Mouse (Mus musculus): ENCODE measurements around the gene Ubiad1. TPM values are rescaled to one million over a fixed set of nuclear protein-coding genes. Genes with fewer than 3 reads are reported as not detected.

Ubiad1 gene
- polyA plus RNA-seq, 1 experiment from 2014 or later = 15.9 TPM

- Histone ChIP-seq H3K27me3 (ENCODE audit: control insufficient read depth, insufficient read depth, low read length) (no peaks in the 10 kb centered on the region), H3K9me3 (ENCODE audit: control insufficient read depth, low read length) (no peaks in the 10 kb centered on the region), H3K4me3 (replicated peaks; ENCODE audit: low read depth, low read length) (no peak overlapping the region), H3K9ac (replicated peaks; ENCODE audit: low read length) (no peak overlapping the region), H3K4me2 (ENCODE audit: low read length) (no peak overlapping the region), H3K4me1 (ENCODE audit: control insufficient read depth, insufficient read depth, low read length) (no peaks in the 10 kb centered on the region), H3K27ac (replicated peaks; ENCODE audit: low read depth, low read length) (no peak overlapping the region), H3K36me3 (ENCODE audit: control insufficient read depth, insufficient read depth, low read length) (peaks cover 97% of the 10 kb centered on the region)
- DNase-seq (no peak), ATAC-seq (ENCODE audit: low FRiP score, low TSS enrichment) (no peak)
- 95% methylated on average over 13 of the region's 13 CpGs for WGBS
These were observed 18.1 kb upstream of the Ubiad1 start for GRCm38 (mm10) chr4:148462717-148463116.

- no peak overlapping the region for H3K4me3 ChIP-seq (replicated peaks; ENCODE audit: low read depth, low read length)
- no peak for ATAC-seq (ENCODE audit: low FRiP score, low TSS enrichment)
- no peaks in the 10 kb centered on the region for H3K9me3 ChIP-seq (ENCODE audit: control insufficient read depth, low read length)
- no peaks in the 10 kb centered on the region for H3K4me1 ChIP-seq (ENCODE audit: control insufficient read depth, insufficient read depth, low read length)
- no peaks in the 10 kb centered on the region for H3K27me3 ChIP-seq (ENCODE audit: control insufficient read depth, insufficient read depth, low read length)
- no peak overlapping the region for H3K4me2 ChIP-seq (ENCODE audit: low read length)
- peaks cover 97% of the 10 kb centered on the region for H3K36me3 ChIP-seq (ENCODE audit: control insufficient read depth, insufficient read depth, low read length)
- DNase-seq = no peak
- no peak overlapping the region for H3K27ac ChIP-seq (replicated peaks; ENCODE audit: low read depth, low read length)
- H3K9ac ChIP-seq (replicated peaks; ENCODE audit: low read length) = no peak overlapping the region
- WGBS = 85% methylated on average over 4 of the region's 4 CpGs
These were observed 17.2 kb upstream of the Ubiad1 start for GRCm38 (mm10) chr4:148461772-148462171.

- ATAC-seq (ENCODE audit: low FRiP score, low TSS enrichment) (no peak), DNase-seq (peak; percentile 48)
- no peaks in the 10 kb centered on the region for H3K4me1 ChIP-seq (ENCODE audit: control insufficient read depth, insufficient read depth, low read length)
- no peaks in the 10 kb centered on the region for H3K27me3 ChIP-seq (ENCODE audit: control insufficient read depth, insufficient read depth, low read length)
- H3K27ac ChIP-seq (replicated peaks; ENCODE audit: low read depth, low read length) = 0 out of 2 replicates have a peak overlapping the region, but pooled peaks have one; percentile 37
- H3K9ac ChIP-seq (replicated peaks; ENCODE audit: low read length) = no peak overlapping the region
- H3K9me3 ChIP-seq (ENCODE audit: control insufficient read depth, low read length) = no peaks in the 10 kb centered on the region
- H3K4me3 ChIP-seq (replicated peaks; ENCODE audit: low read depth, low read length) = no peak overlapping the region
- no peak overlapping the region for H3K4me2 ChIP-seq (ENCODE audit: low read length)
- WGBS = 43% methylated on average over 12 of the region's 12 CpGs
- H3K36me3 ChIP-seq (ENCODE audit: control insufficient read depth, insufficient read depth, low read length) = peaks cover 97% of the 10 kb centered on the region
These were observed 16.2 kb upstream of the Ubiad1 start for GRCm38 (mm10) chr4:148460656-148461284.

- no peak for ATAC-seq (ENCODE audit: low FRiP score, low TSS enrichment)
- Histone ChIP-seq H3K4me3 (replicated peaks; ENCODE audit: low read depth, low read length) (no peak overlapping the region), H3K4me2 (ENCODE audit: low read length) (no peak overlapping the region), H3K27ac (replicated peaks; ENCODE audit: low read depth, low read length) (no peak overlapping the region), H3K4me1 (ENCODE audit: control insufficient read depth, insufficient read depth, low read length) (no peaks in the 10 kb centered on the region), H3K9me3 (ENCODE audit: control insufficient read depth, low read length) (no peaks in the 10 kb centered on the region), H3K27me3 (ENCODE audit: control insufficient read depth, insufficient read depth, low read length) (no peaks in the 10 kb centered on the region), H3K36me3 (ENCODE audit: control insufficient read depth, insufficient read depth, low read length) (peaks cover 85% of the 10 kb centered on the region), H3K9ac (replicated peaks; ENCODE audit: low read length) (no peak overlapping the region)
- 96% methylated on average over 5 of the region's 5 CpGs for WGBS
- no peak for DNase-seq
These were observed 11.0 kb upstream of the Ubiad1 start for GRCm38 (mm10) chr4:148455477-148456025.

GRCm38 (mm10) chr4:148453707-148454106, 9.1 kb upstream of the Ubiad1 start:
- 96% methylated on average over 11 of the region's 11 CpGs for WGBS
- Histone ChIP-seq H3K4me2 (ENCODE audit: low read length) (no peak overlapping the region), H3K4me1 (ENCODE audit: control insufficient read depth, insufficient read depth, low read length) (peaks cover 6% of the 10 kb centered on the region), H3K27me3 (ENCODE audit: control insufficient read depth, insufficient read depth, low read length) (no peaks in the 10 kb centered on the region), H3K9me3 (ENCODE audit: control insufficient read depth, low read length) (no peaks in the 10 kb centered on the region), H3K36me3 (ENCODE audit: control insufficient read depth, insufficient read depth, low read length) (peaks cover 67% of the 10 kb centered on the region), H3K4me3 (replicated peaks; ENCODE audit: low read depth, low read length) (no peak overlapping the region), H3K9ac (replicated peaks; ENCODE audit: low read length) (no peak overlapping the region), H3K27ac (replicated peaks; ENCODE audit: low read depth, low read length) (no peak overlapping the region)
- DNase-seq = no peak
- no peak for ATAC-seq (ENCODE audit: low FRiP score, low TSS enrichment)

GRCm38 (mm10) chr4:148448853-148449245, 4.3 kb upstream of the Ubiad1 start:
- H3K27ac ChIP-seq (replicated peaks; ENCODE audit: low read depth, low read length) = peak overlapping the region; percentile 88
- 1% methylated on average over 15 of the region's 15 CpGs for WGBS
- ATAC-seq (ENCODE audit: low FRiP score, low TSS enrichment) = no peak
- peaks cover 18% of the 10 kb centered on the region for H3K36me3 ChIP-seq (ENCODE audit: control insufficient read depth, insufficient read depth, low read length)
- peak overlapping the region; percentile 87 for H3K9ac ChIP-seq (replicated peaks; ENCODE audit: low read length)
- peak; percentile 56 for DNase-seq
- peak overlapping the region; percentile 79 for H3K4me2 ChIP-seq (ENCODE audit: low read length)
- peak overlapping the region; percentile 95 for H3K4me3 ChIP-seq (replicated peaks; ENCODE audit: low read depth, low read length)
- H3K27me3 ChIP-seq (ENCODE audit: control insufficient read depth, insufficient read depth, low read length) = no peaks in the 10 kb centered on the region
- H3K4me1 ChIP-seq (ENCODE audit: control insufficient read depth, insufficient read depth, low read length) = peaks cover 17% of the 10 kb centered on the region
- H3K9me3 ChIP-seq (ENCODE audit: control insufficient read depth, low read length) = no peaks in the 10 kb centered on the region

GRCm38 (mm10) chr4:148448179-148448852, 3.7 kb upstream of the Ubiad1 start, which contains the start of gene Mtor:
Mtor (plus strand) TSS chr4:148448611.
- no peaks in the 10 kb centered on the region for H3K9me3 ChIP-seq (ENCODE audit: control insufficient read depth, low read length)
- H3K4me2 ChIP-seq (ENCODE audit: low read length) = peak within 1 kb of the TSS; percentile 79
- peaks cover 21% of the 10 kb centered on the region for H3K4me1 ChIP-seq (ENCODE audit: control insufficient read depth, insufficient read depth, low read length)
- DNase-seq (peak; percentile 98), ATAC-seq (ENCODE audit: low FRiP score, low TSS enrichment) (peak; percentile 96)
- peak within 1 kb of the TSS; percentile 95 for H3K4me3 ChIP-seq (replicated peaks; ENCODE audit: low read depth, low read length)
- no peaks in the 10 kb centered on the region for H3K27me3 ChIP-seq (ENCODE audit: control insufficient read depth, insufficient read depth, low read length)
- peaks cover 13% of the 10 kb centered on the region for H3K36me3 ChIP-seq (ENCODE audit: control insufficient read depth, insufficient read depth, low read length)
- peak within 1 kb of the TSS; percentile 88 for H3K27ac ChIP-seq (replicated peaks; ENCODE audit: low read depth, low read length)
- peak within 1 kb of the TSS; percentile 87 for H3K9ac ChIP-seq (replicated peaks; ENCODE audit: low read length)
- WGBS = 0% methylated on average over 56 of the region's 56 CpGs

- Histone ChIP-seq H3K27ac (replicated peaks; ENCODE audit: low read depth, low read length) (no peak overlapping the region), H3K4me1 (ENCODE audit: control insufficient read depth, insufficient read depth, low read length) (peaks cover 15% of the 10 kb centered on the region), H3K9me3 (ENCODE audit: control insufficient read depth, low read length) (no peaks in the 10 kb centered on the region), H3K36me3 (ENCODE audit: control insufficient read depth, insufficient read depth, low read length) (peaks cover 5% of the 10 kb centered on the region; the same call in 1 of the 2 replicates), H3K9ac (replicated peaks; ENCODE audit: low read length) (no peak overlapping the region), H3K27me3 (ENCODE audit: control insufficient read depth, insufficient read depth, low read length) (no peaks in the 10 kb centered on the region), H3K4me3 (replicated peaks; ENCODE audit: low read depth, low read length) (no peak overlapping the region), H3K4me2 (ENCODE audit: low read length) (no peak overlapping the region)
- WGBS = 94% methylated on average over 7 of the region's 7 CpGs
- ATAC-seq (ENCODE audit: low FRiP score, low TSS enrichment) (no peak), DNase-seq (no peak)
These were observed 2.0 kb downstream of the Ubiad1 start for GRCm38 (mm10) chr4:148442598-148442997.
